Mouse (Mus musculus): ENCODE measurements around the gene Psma3. TPM values are rescaled to one million over a fixed set of nuclear protein-coding genes. Genes with fewer than 3 reads are reported as not detected.
"Not testable (repeated sequence)": the region's sequence is repeated elsewhere in the genome, so short reads cannot be mapped to it uniquely, and the experiment has no call there.

Gene Psma3
- polyA plus RNA-seq, 1 experiment = 7.1 TPM

- H3K4me1 ChIP-seq (ENCODE audit: control insufficient read depth, insufficient read depth, insufficient read length, low read length) = 0 out of 2 replicates have a peak, but pooled peaks cover 2% of the 10 kb centered on the region
- under 1% methylated on average over 61 of the region's 61 CpGs for WGBS
- peaks cover 24% of the 10 kb centered on the region for H3K36me3 ChIP-seq (ENCODE audit: control insufficient read depth, insufficient read depth, low read length)
- H3K4me3 ChIP-seq (ENCODE audit: low read depth, low read length) = peak within 1 kb of the TSS; percentile 94
- TF ChIP-seq CTCF (IDR thresholded peaks at IDR 0.05; ENCODE audit: extremely low read depth, insufficient read length, insufficient replicate concordance, low read depth, low read length) (no peak), POLR2A (IDR thresholded peaks at IDR 0.05; ENCODE audit: low read depth, low read length) (peak; percentile 98)
- H3K27ac ChIP-seq (ENCODE audit: insufficient read depth, low read depth, low read length) = peak within 1 kb of the TSS; percentile 99
- H3K27me3 ChIP-seq (ENCODE audit: control insufficient read depth, insufficient read depth, low read length) = no peaks in the 10 kb centered on the region
Measured at GRCm38 (mm10) chr12:71015363-71016210, 41.2 kb downstream of the Psma3 start, which contains the start of gene Arid4a. TSS of gene Arid4a (plus strand) at chr12:71015990.

GRCm38 (mm10) chr12:71016211-71016502 is 41.7 kb downstream of the Psma3 start:
- Histone ChIP-seq H3K27me3 (ENCODE audit: control insufficient read depth, insufficient read depth, low read length) (no peaks in the 10 kb centered on the region), H3K27ac (ENCODE audit: insufficient read depth, low read depth, low read length) (peak overlapping the region; percentile 91), H3K4me1 (ENCODE audit: control insufficient read depth, insufficient read depth, insufficient read length, low read length) (0 out of 2 replicates have a peak, but pooled peaks cover 2% of the 10 kb centered on the region), H3K4me3 (ENCODE audit: low read depth, low read length) (peak overlapping the region; percentile 90), H3K36me3 (ENCODE audit: control insufficient read depth, insufficient read depth, low read length) (peaks cover 28% of the 10 kb centered on the region)
- under 1% methylated on average over 33 of the region's 33 CpGs for WGBS
- TF ChIP-seq POLR2A (IDR thresholded peaks at IDR 0.05; ENCODE audit: low read depth, low read length) (no peak), CTCF (IDR thresholded peaks at IDR 0.05; ENCODE audit: extremely low read depth, insufficient read length, insufficient replicate concordance, low read depth, low read length) (no peak)

- Histone ChIP-seq H3K4me1 (ENCODE audit: control insufficient read depth, insufficient read depth, insufficient read length, low read length) (0 out of 2 replicates have a peak, but pooled peaks cover 2% of the 10 kb centered on the region), H3K27me3 (ENCODE audit: control insufficient read depth, insufficient read depth, low read length) (no peaks in the 10 kb centered on the region), H3K27ac (ENCODE audit: insufficient read depth, low read depth, low read length) (peak overlapping the region; percentile 91), H3K36me3 (ENCODE audit: control insufficient read depth, insufficient read depth, low read length) (peaks cover 29% of the 10 kb centered on the region), H3K4me3 (ENCODE audit: low read depth, low read length) (peak overlapping the region; percentile 90)
- TF ChIP-seq POLR2A (IDR thresholded peaks at IDR 0.05; ENCODE audit: low read depth, low read length) = no peak
- no peak for TF ChIP-seq CTCF (IDR thresholded peaks at IDR 0.05; ENCODE audit: extremely low read depth, insufficient read length, insufficient replicate concordance, low read depth, low read length)
- WGBS = 2% methylated on average over 78 of the region's 82 CpGs
Measured at GRCm38 (mm10) chr12:71016503-71017241, 42.3 kb downstream of the Psma3 start.

GRCm38 (mm10) chr12:71017242-71017571 is 42.8 kb downstream of the Psma3 start:
- Histone ChIP-seq H3K4me1 (ENCODE audit: control insufficient read depth, insufficient read depth, insufficient read length, low read length) (0 out of 2 replicates have a peak, but pooled peaks cover 2% of the 10 kb centered on the region), H3K27ac (ENCODE audit: insufficient read depth, low read depth, low read length) (peak overlapping the region; percentile 50; the same call in 1 of the 2 replicates), H3K36me3 (ENCODE audit: control insufficient read depth, insufficient read depth, low read length) (peaks cover 29% of the 10 kb centered on the region), H3K4me3 (ENCODE audit: low read depth, low read length) (peak overlapping the region; percentile 90), H3K27me3 (ENCODE audit: control insufficient read depth, insufficient read depth, low read length) (no peaks in the 10 kb centered on the region)
- no peak for TF ChIP-seq POLR2A (IDR thresholded peaks at IDR 0.05; ENCODE audit: low read depth, low read length)
- no peak for TF ChIP-seq CTCF (IDR thresholded peaks at IDR 0.05; ENCODE audit: extremely low read depth, insufficient read length, insufficient replicate concordance, low read depth, low read length)
- WGBS = 2% methylated on average over 5 of the region's 5 CpGs

- WGBS = 52% methylated on average over 10 of the region's 10 CpGs
- H3K27ac ChIP-seq (ENCODE audit: insufficient read depth, low read depth, low read length) = no peak overlapping the region
- H3K4me3 ChIP-seq (ENCODE audit: low read depth, low read length) = no peak overlapping the region
- H3K4me1 ChIP-seq (ENCODE audit: control insufficient read depth, insufficient read depth, insufficient read length, low read length) = 0 out of 2 replicates have a peak, but pooled peaks cover 2% of the 10 kb centered on the region
- no peaks in the 10 kb centered on the region for H3K27me3 ChIP-seq (ENCODE audit: control insufficient read depth, insufficient read depth, low read length)
- H3K36me3 ChIP-seq (ENCODE audit: control insufficient read depth, insufficient read depth, low read length) = peaks cover 32% of the 10 kb centered on the region
- TF ChIP-seq CTCF (IDR thresholded peaks at IDR 0.05; ENCODE audit: extremely low read depth, insufficient read length, insufficient replicate concordance, low read depth, low read length) = no peak
- TF ChIP-seq POLR2A (IDR thresholded peaks at IDR 0.05; ENCODE audit: low read depth, low read length) = no peak
Measured at GRCm38 (mm10) chr12:71017827-71018226, 43.4 kb downstream of the Psma3 start.

- TF ChIP-seq POLR2A (IDR thresholded peaks at IDR 0.05; ENCODE audit: low read depth, low read length) (no peak), CTCF (IDR thresholded peaks at IDR 0.05; ENCODE audit: extremely low read depth, insufficient read length, insufficient replicate concordance, low read depth, low read length) (no peak)
- 87% methylated on average over 8 of the region's 8 CpGs for WGBS
- Histone ChIP-seq H3K4me1 (ENCODE audit: control insufficient read depth, insufficient read depth, insufficient read length, low read length) (no peaks in the 10 kb centered on the region), H3K36me3 (ENCODE audit: control insufficient read depth, insufficient read depth, low read length) (peaks cover 36% of the 10 kb centered on the region), H3K4me3 (ENCODE audit: low read depth, low read length) (no peak overlapping the region), H3K27me3 (ENCODE audit: control insufficient read depth, insufficient read depth, low read length) (no peaks in the 10 kb centered on the region), H3K27ac (ENCODE audit: insufficient read depth, low read depth, low read length) (no peak overlapping the region)
Measured at GRCm38 (mm10) chr12:71019211-71019610, 44.8 kb downstream of the Psma3 start.

- H3K27ac ChIP-seq (ENCODE audit: insufficient read depth, low read depth, low read length) = no peak overlapping the region
- WGBS = 97% methylated on average over 10 of the region's 10 CpGs
- TF ChIP-seq POLR2A (IDR thresholded peaks at IDR 0.05; ENCODE audit: low read depth, low read length) (no peak), CTCF (IDR thresholded peaks at IDR 0.05; ENCODE audit: extremely low read depth, insufficient read length, insufficient replicate concordance, low read depth, low read length) (no peak)
- no peaks in the 10 kb centered on the region for H3K27me3 ChIP-seq (ENCODE audit: control insufficient read depth, insufficient read depth, low read length)
- no peak overlapping the region for H3K4me3 ChIP-seq (ENCODE audit: low read depth, low read length)
- H3K4me1 ChIP-seq (ENCODE audit: control insufficient read depth, insufficient read depth, insufficient read length, low read length) = no peaks in the 10 kb centered on the region
- H3K36me3 ChIP-seq (ENCODE audit: control insufficient read depth, insufficient read depth, low read length) = peaks cover 74% of the 10 kb centered on the region
Measured at GRCm38 (mm10) chr12:71024411-71024810, 50.0 kb downstream of the Psma3 start.

- H3K36me3 ChIP-seq (ENCODE audit: control insufficient read depth, insufficient read depth, low read length) = peaks cover 66% of the 10 kb centered on the region
- WGBS = 90% methylated on average over 8 of the region's 8 CpGs
Measured at GRCm38 (mm10) chr12:71028265-71028664, 53.8 kb downstream of the Psma3 start.

More at GRCm38 (mm10) chr12:71028265-71028664, 53.8 kb downstream of the Psma3 start:
- H3K4me1 ChIP-seq (ENCODE audit: control insufficient read depth, insufficient read depth, insufficient read length, low read length); H3K27ac ChIP-seq (ENCODE audit: insufficient read depth, low read depth, low read length); H3K27me3 ChIP-seq (ENCODE audit: control insufficient read depth, insufficient read depth, low read length); H3K4me3 ChIP-seq (ENCODE audit: low read depth, low read length): not testable (repeated sequence)

Data from small intestine, adult 2 months (tissue).